ENCODE assay signal across 14 mouse cellular contexts in genomic region chr5:123027436-123027835, GRCm38 (mm10). TPM values are rescaled to one million over a fixed set of nuclear protein-coding genes. Genes with fewer than 3 reads are reported as not detected.
DNase-seq lines count a peak whose midpoint lies in the region; ATAC-seq and TF ChIP-seq lines count a peak whose summit lies in the region.
"Had no signal": no experiment of that assay in that cellular context is flagged by ENCODE, and none has a peak within 500 bp of the region (broad histone marks: within the 10 kb centered on the region; RNA-seq: fewer than 3 reads in every experiment).

No protein-coding gene starts in this region.

- H3K27ac ChIP-seq in heart, embryonic 15.5 days, result 0 out of 2 replicates have a peak overlapping the region, but pooled peaks have one; percentile 19
- H3K27ac ChIP-seq in stomach, postnatal 0 days (replicated peaks), result no peak overlapping the region
- H3K27ac ChIP-seq in forebrain, postnatal 0 days (ENCODE audit: low read depth, low read length), result no peak overlapping the region
- H3K27ac ChIP-seq: forebrain, embryonic 12.5 days had no signal

- H3K9me3 ChIP-seq in heart, embryonic 15.5 days (replicated peaks), result no peaks in the 10 kb centered on the region
- no peaks in the 10 kb centered on the region for H3K9me3 ChIP-seq in stomach, postnatal 0 days (ENCODE audit: control insufficient read depth, low read length)
- no peaks in the 10 kb centered on the region for H3K9me3 ChIP-seq in forebrain, postnatal 0 days (ENCODE audit: low read length)
- H3K9me3 ChIP-seq: forebrain, embryonic 12.5 days; lung, embryonic 15.5 days had no signal

- WGBS in heart, embryonic 15.5 days, result 49% methylated on average over 6 of the region's 6 CpGs
- 42% methylated on average over 6 of the region's 6 CpGs for WGBS in stomach, postnatal 0 days
- WGBS in forebrain, postnatal 0 days, result 51% methylated on average over 6 of the region's 6 CpGs

- no peak for TF ChIP-seq CTCF in stomach, postnatal 0 days (IDR thresholded peaks at IDR 0.05; ENCODE audit: low read depth)
- no peak for TF ChIP-seq CTCF in forebrain, postnatal 0 days (IDR thresholded peaks at IDR 0.05; ENCODE audit: low read depth)

- no peaks in the 10 kb centered on the region for H3K27me3 ChIP-seq in heart, embryonic 15.5 days
- no peaks in the 10 kb centered on the region for H3K27me3 ChIP-seq in stomach, postnatal 0 days (ENCODE audit: control insufficient read depth, insufficient read depth, low read length)
- H3K27me3 ChIP-seq in forebrain, postnatal 0 days (ENCODE audit: insufficient read depth, low read length), result no peaks in the 10 kb centered on the region
- H3K27me3 ChIP-seq: forebrain, embryonic 12.5 days; lung, embryonic 15.5 days had no signal

- no peak overlapping the region for H3K9ac ChIP-seq in heart, embryonic 15.5 days
- H3K9ac ChIP-seq in stomach, postnatal 0 days (ENCODE audit: low read length), result no peak overlapping the region
- no peak overlapping the region for H3K9ac ChIP-seq in forebrain, postnatal 0 days
- H3K9ac ChIP-seq: forebrain, embryonic 12.5 days; lung, embryonic 15.5 days had no signal

- DNase-seq in heart, postnatal 10 days, result no peak
- DNase-seq in right cerebral cortex, postnatal 10 days (ENCODE audit: low spot score in 2 of 2), result peak; percentile 51 to 56
- DNase-seq in right cerebral cortex, adult 2 months (ENCODE audit: low spot score in 2 of 2), result no peak
- DNase-seq in kidney, postnatal 25 days, result peak; percentile 46 to 83
- peak; percentile 53 for DNase-seq in stomach, postnatal 0 days (ENCODE audit: low spot score)
- DNase-seq in forebrain, postnatal 0 days, result no peak
- DNase-seq in testis, postnatal 14 days (ENCODE audit: low spot score), result no peak
- DNase-seq: cerebellum, adult 11 months had no signal

- no peak for TF ChIP-seq EP300 in stomach, postnatal 0 days (optimal IDR thresholded peaks at IDR 0.05)

- no peak overlapping the region for H3K4me2 ChIP-seq in heart, embryonic 15.5 days
- H3K4me2 ChIP-seq in stomach, postnatal 0 days (replicated peaks; ENCODE audit: low read depth), result no peak overlapping the region
- no peak overlapping the region for H3K4me2 ChIP-seq in forebrain, postnatal 0 days (ENCODE audit: low read depth)
- H3K4me2 ChIP-seq: forebrain, embryonic 12.5 days; lung, embryonic 15.5 days had no signal

- ATAC-seq in heart, embryonic 15.5 days (replicated peaks; ENCODE audit: insufficient number of reproducible peaks, insufficient read depth, low FRiP score, low read depth), result peak; percentile 33; the same call in 1 of the 2 replicates
- peak; percentile 63 for ATAC-seq in stomach, postnatal 0 days (ENCODE audit: low FRiP score, low TSS enrichment)
- ATAC-seq in forebrain, postnatal 0 days, result no peak
- ATAC-seq: inflammation-experienced regulatory T-cells, adult 6 months had no signal

- H3K36me3 ChIP-seq in heart, embryonic 15.5 days, result peaks cover 27% of the 10 kb centered on the region
- H3K36me3 ChIP-seq in stomach, postnatal 0 days (ENCODE audit: control insufficient read depth, insufficient read depth, low read length), result no peaks in the 10 kb centered on the region
- H3K36me3 ChIP-seq in forebrain, postnatal 0 days (ENCODE audit: insufficient read depth), result peaks cover 8% of the 10 kb centered on the region

- H3K4me1 ChIP-seq in heart, embryonic 15.5 days (replicated peaks), result peaks cover 28% of the 10 kb centered on the region
- H3K4me1 ChIP-seq in stomach, postnatal 0 days (replicated peaks; ENCODE audit: control insufficient read depth, insufficient read depth), result no peaks in the 10 kb centered on the region
- H3K4me1 ChIP-seq in forebrain, postnatal 0 days (ENCODE audit: insufficient read depth), result no peaks in the 10 kb centered on the region
- H3K4me1 ChIP-seq: forebrain, embryonic 12.5 days had no signal

- intact Hi-C loops in heart, postnatal 10 days (cut with DNase I), result no loop called here

- no peak overlapping the region for H3K4me3 ChIP-seq in heart, embryonic 15.5 days
- H3K4me3 ChIP-seq in stomach, postnatal 0 days (ENCODE audit: low read depth, low read length), result no peak overlapping the region
- no peak overlapping the region for H3K4me3 ChIP-seq in forebrain, postnatal 0 days (ENCODE audit: low read depth, low read length)
- H3K4me3 ChIP-seq: forebrain, embryonic 12.5 days; lung, embryonic 15.5 days had no signal

RNA-seq across cellular contexts. Expression of gene Orai1, which starts 12.6 kb away (rescaled TPM):
- 17.3 and 19.0 TPM in 2 replicates for polyA plus RNA-seq in heart, embryonic 15.5 days (2015; fragmentation: Nextera tagmentation; extraction: Ambion mirVana)
- total RNA-seq in heart, postnatal 10 days (2021), result 10 to 100 TPM; 18.7 to 20.2 TPM
- 29.6 TPM in 2 replicates for polyA plus RNA-seq in stomach, postnatal 0 days (2015; fragmentation: Nextera tagmentation; extraction: Ambion mirVana)
- 13.8 and 19.4 TPM in 2 replicates for total RNA-seq in forebrain, postnatal 0 days (2014; rRNA removed)
- 10.7 and 14.4 TPM in 2 replicates for polyA plus RNA-seq in forebrain, postnatal 0 days (2015; fragmentation: Nextera tagmentation; extraction: Ambion mirVana)

RNA-seq across cellular contexts. Expression of gene Morn3, which starts 19.4 kb away (rescaled TPM):
- not detected in 2 replicates for polyA plus RNA-seq in heart, embryonic 15.5 days (2015; fragmentation: Nextera tagmentation; extraction: Ambion mirVana)
- not detected for total RNA-seq in heart, postnatal 10 days (2021)
- polyA plus RNA-seq in stomach, postnatal 0 days (2015; fragmentation: Nextera tagmentation; extraction: Ambion mirVana), result 0.41 TPM in 1 of 2 replicates, not detected in the other
- 0.23 TPM in 1 of 2 replicates, not detected in the other for total RNA-seq in forebrain, postnatal 0 days (2014; rRNA removed)
- 1.1 and 1.5 TPM in 2 replicates for polyA plus RNA-seq in forebrain, postnatal 0 days (2015; fragmentation: Nextera tagmentation; extraction: Ambion mirVana)
- total RNA-seq: heart, adult 18-20 months; left cerebral cortex, postnatal 14 days had no signal

RNA-seq across cellular contexts. Expression of gene Kdm2b, which starts 37.8 kb away (rescaled TPM):
- 23.9 and 29.0 TPM in 2 replicates for polyA plus RNA-seq in heart, embryonic 15.5 days (2015; fragmentation: Nextera tagmentation; extraction: Ambion mirVana)
- total RNA-seq in heart, postnatal 10 days (2021), result 10 to 100 TPM; 23.1 to 23.3 TPM
- 15.3 and 15.5 TPM in 2 replicates for polyA plus RNA-seq in stomach, postnatal 0 days (2015; fragmentation: Nextera tagmentation; extraction: Ambion mirVana)
- 127 and 158 TPM in 2 replicates for total RNA-seq in forebrain, postnatal 0 days (2014; rRNA removed)
- 84.6 and 91.7 TPM in 2 replicates for polyA plus RNA-seq in forebrain, postnatal 0 days (2015; fragmentation: Nextera tagmentation; extraction: Ambion mirVana)

RNA-seq across cellular contexts. Expression of gene Tmem120b, which starts 40.8 kb away (rescaled TPM):
- 11.3 and 13.0 TPM in 2 replicates for polyA plus RNA-seq in heart, embryonic 15.5 days (2015; fragmentation: Nextera tagmentation; extraction: Ambion mirVana)
- 10 to 100 TPM; 11.1 to 11.7 TPM for total RNA-seq in heart, postnatal 10 days (2021)
- 8.0 and 9.1 TPM in 2 replicates for polyA plus RNA-seq in stomach, postnatal 0 days (2015; fragmentation: Nextera tagmentation; extraction: Ambion mirVana)
- total RNA-seq in forebrain, postnatal 0 days (2014; rRNA removed), result 18.0 and 18.1 TPM in 2 replicates
- 21.2 and 22.2 TPM in 2 replicates for polyA plus RNA-seq in forebrain, postnatal 0 days (2015; fragmentation: Nextera tagmentation; extraction: Ambion mirVana)

Comparison
In these comparisons a context has a peak if more than half of its experiments do, and no peak if none do; other contexts are left out.
1. DNase-seq: peak in right cerebral cortex, postnatal 10 days (2 of 2), kidney, postnatal 25 days (2 of 2) and stomach, postnatal 0 days (single experiment); none in heart, postnatal 10 days (0 of 2), right cerebral cortex, adult 2 months (0 of 2), forebrain, postnatal 0 days (single experiment) and testis, postnatal 14 days (single experiment).